Mouse (Mus musculus) erythroid progenitor cell, adult 5-6 weeks (primary cell): ENCODE measurements around the gene Zp3. TPM values are rescaled to one million over a fixed set of nuclear protein-coding genes. Genes with fewer than 3 reads are reported as not detected.

Experiments
- total RNA-seq, 2 experiments: library from RNA; stranded (forward) in 1 of 2; stranded (reverse) in 1 of 2; fragments of 150-400 nt in 1 of 2; fragments of 186-747, 209-891 nt in 1 of 2; gene quantifications; 2 replicates each; pipeline versions ENCODE4 v1.2.3 to v1.2.4; 2015 to 2017; ENCODE audit warnings: low replicate concordance in 2 of 2

Gene Zp3
- total RNA-seq, 2 experiments from 2014 or later: not detected

Other genes starting within 250 kb of the Zp3 start
- 9.6 TPM in 1 of 2 replicates, not detected in the other for gene Tmem120a, start 235.7 kb upstream of the Zp3 start, total RNA-seq (2015; ENCODE audit: low replicate concordance)
- 0.77 TPM in 1 of 2 replicates, not detected in the other for gene Tmem120a, start 235.7 kb upstream of the Zp3 start, total RNA-seq (2017; ENCODE audit: low replicate concordance)
- not detected in 2 replicates for gene Styxl1, start 201.7 kb upstream of the Zp3 start, total RNA-seq (2015; ENCODE audit: low replicate concordance)
- not detected in 2 replicates for gene Styxl1, start 201.7 kb upstream of the Zp3 start, total RNA-seq (2017; ENCODE audit: low replicate concordance)
- gene Mdh2, start 201.6 kb upstream of the Zp3 start, total RNA-seq (2015; ENCODE audit: low replicate concordance): 156 and 193 TPM in 2 replicates
- gene Mdh2, start 201.6 kb upstream of the Zp3 start, total RNA-seq (2017; ENCODE audit: low replicate concordance): 74.0 and 81.6 TPM in 2 replicates
- gene Srrm3, start 173.2 kb upstream of the Zp3 start, total RNA-seq (2015; ENCODE audit: low replicate concordance): not detected in 2 replicates
- not detected in 2 replicates for gene Srrm3, start 173.2 kb upstream of the Zp3 start, total RNA-seq (2017; ENCODE audit: low replicate concordance)
- gene Hspb1, start 92.2 kb upstream of the Zp3 start, total RNA-seq (2015; ENCODE audit: low replicate concordance): not detected in 2 replicates
- gene Hspb1, start 92.2 kb upstream of the Zp3 start, total RNA-seq (2017; ENCODE audit: low replicate concordance): not detected in 2 replicates
- gene Ywhag, start 45.5 kb upstream of the Zp3 start, total RNA-seq (2015; ENCODE audit: low replicate concordance): 30.3 and 35.2 TPM in 2 replicates
- gene Ywhag, start 45.5 kb upstream of the Zp3 start, total RNA-seq (2017; ENCODE audit: low replicate concordance): 11.6 and 12.2 TPM in 2 replicates
- gene Ssc4d, start 5.6 kb upstream of the Zp3 start, total RNA-seq (2015; ENCODE audit: low replicate concordance): not detected in 2 replicates
- not detected in 2 replicates for gene Ssc4d, start 5.6 kb upstream of the Zp3 start, total RNA-seq (2017; ENCODE audit: low replicate concordance)
- 1.8 and 3.8 TPM in 2 replicates for gene Dtx2, start 14.7 kb downstream of the Zp3 start, total RNA-seq (2015; ENCODE audit: low replicate concordance)
- 0.13 and 2.3 TPM in 2 replicates for gene Dtx2, start 14.7 kb downstream of the Zp3 start, total RNA-seq (2017; ENCODE audit: low replicate concordance)
- not detected in 2 replicates for gene Upk3b, start 58.4 kb downstream of the Zp3 start, total RNA-seq (2015; ENCODE audit: low replicate concordance)
- gene Upk3b, start 58.4 kb downstream of the Zp3 start, total RNA-seq (2017; ENCODE audit: low replicate concordance): not detected in 2 replicates
- not detected in 2 replicates for gene Upk3bl, start 74.4 kb downstream of the Zp3 start, total RNA-seq (2015; ENCODE audit: low replicate concordance)
- not detected in 2 replicates for gene Upk3bl, start 74.4 kb downstream of the Zp3 start, total RNA-seq (2017; ENCODE audit: low replicate concordance)
- gene Rasa4, start 103.8 kb downstream of the Zp3 start, total RNA-seq (2015; ENCODE audit: low replicate concordance): 2.5 and 10.5 TPM in 2 replicates
- gene Rasa4, start 103.8 kb downstream of the Zp3 start, total RNA-seq (2017; ENCODE audit: low replicate concordance): 0.83 and 2.8 TPM in 2 replicates
- 34.4 and 43.2 TPM in 2 replicates for gene Polr2j, start 136.5 kb downstream of the Zp3 start, total RNA-seq (2015; ENCODE audit: low replicate concordance)
- 32.5 and 45.4 TPM in 2 replicates for gene Polr2j, start 136.5 kb downstream of the Zp3 start, total RNA-seq (2017; ENCODE audit: low replicate concordance)
- 24.1 and 31.9 TPM in 2 replicates for gene Lrwd1, start 156.0 kb downstream of the Zp3 start, total RNA-seq (2015; ENCODE audit: low replicate concordance)
- 42.2 and 51.7 TPM in 2 replicates for gene Lrwd1, start 156.0 kb downstream of the Zp3 start, total RNA-seq (2017; ENCODE audit: low replicate concordance)
- gene Alkbh4, start 156.0 kb downstream of the Zp3 start, total RNA-seq (2015; ENCODE audit: low replicate concordance): 18.0 and 22.6 TPM in 2 replicates
- gene Alkbh4, start 156.0 kb downstream of the Zp3 start, total RNA-seq (2017; ENCODE audit: low replicate concordance): 10.3 and 13.4 TPM in 2 replicates
- gene Orai2, start 190.6 kb downstream of the Zp3 start, total RNA-seq (2015; ENCODE audit: low replicate concordance): 7.5 and 7.6 TPM in 2 replicates
- 2.9 and 5.8 TPM in 2 replicates for gene Orai2, start 190.6 kb downstream of the Zp3 start, total RNA-seq (2017; ENCODE audit: low replicate concordance)
- 1.8 and 2.5 TPM in 2 replicates for gene Prkrip1, start 218.9 kb downstream of the Zp3 start, total RNA-seq (2015; ENCODE audit: low replicate concordance)
- gene Prkrip1, start 218.9 kb downstream of the Zp3 start, total RNA-seq (2017; ENCODE audit: low replicate concordance): 23.2 and 25.9 TPM in 2 replicates